Mouse (Mus musculus): ENCODE data around the gene Gnat1. TPM values are rescaled to one million over a fixed set of nuclear protein-coding genes. Genes with fewer than 3 reads are reported as not detected.

The Gnat1 gene
- total RNA-seq, 2 experiments from 2014 or later: 0.71 to 1.1 TPM

- no peak for DNase-seq (ENCODE audit: low spot score in 2 of 2)
Measured at GRCm38 (mm10) chr9:107646975-107647374, 32.5 kb downstream of the Gnat1 start.

DNA sequence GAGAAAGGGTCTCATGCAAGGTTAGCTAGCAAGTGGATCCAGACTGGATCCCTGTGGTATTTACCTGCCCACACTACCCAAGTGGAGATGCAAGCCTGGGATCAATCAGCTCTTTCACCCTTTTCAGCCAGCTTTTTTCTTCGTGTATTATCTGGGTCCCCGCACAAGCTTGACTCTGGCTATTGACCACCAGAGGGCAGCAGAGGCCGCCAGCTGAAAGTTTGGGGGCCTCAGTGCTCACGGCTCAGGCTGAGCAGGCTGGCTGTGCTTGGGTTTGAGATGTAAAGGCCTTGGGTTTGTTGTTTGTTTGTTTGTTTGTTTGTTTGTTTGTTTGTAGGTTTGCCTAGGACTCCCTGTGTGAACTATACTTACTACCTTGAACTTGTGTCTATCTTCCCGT, 33.9 kb downstream of the Gnat1 start:
- peak; percentile 84 to 90 for DNase-seq (ENCODE audit: low spot score in 2 of 2)

GRCm38 (mm10) chr9:107645153-107645510, 34.4 kb downstream of the Gnat1 start:
- DNase-seq (ENCODE audit: low spot score in 2 of 2): no peak

GRCm38 (mm10) chr9:107644495-107645152, 34.9 kb downstream of the Gnat1 start:
- DNase-seq (ENCODE audit: low spot score in 2 of 2): peak; percentile 93 to 96

DNA sequence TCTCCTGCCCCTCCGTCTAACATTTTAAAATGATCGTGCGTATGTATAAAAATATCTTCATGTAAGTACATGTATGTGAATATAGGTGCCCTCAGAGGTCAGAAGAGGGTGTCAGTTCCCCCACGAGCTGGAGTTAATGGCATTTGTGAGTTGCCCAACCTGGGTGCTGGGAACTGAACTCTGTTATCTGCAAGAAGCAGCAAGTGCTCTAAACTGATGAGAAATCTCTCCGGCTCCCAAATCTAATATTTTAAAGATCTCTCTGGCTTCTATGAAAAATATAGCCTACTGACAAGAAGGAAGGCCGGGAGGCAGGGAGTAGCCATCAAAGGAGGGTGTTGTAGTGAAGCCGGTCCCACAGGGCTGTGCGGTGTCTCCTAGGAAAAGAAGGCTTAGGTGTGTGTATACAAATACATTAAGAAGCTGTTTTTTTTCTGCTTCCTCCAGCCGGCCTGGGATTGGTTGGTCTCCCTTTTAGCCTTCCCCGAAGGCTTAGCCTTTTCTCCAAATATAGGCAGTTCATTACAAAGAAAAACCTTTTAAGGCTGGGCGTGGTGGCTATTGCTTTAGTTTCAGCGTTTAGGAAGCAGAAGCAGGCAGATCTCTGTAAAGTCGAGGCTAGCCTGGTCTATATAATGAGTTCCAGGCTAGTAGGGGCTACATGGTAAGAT, 35.8 kb downstream of the Gnat1 start:
- no peak for DNase-seq (ENCODE audit: low spot score in 2 of 2)

- DNase-seq (ENCODE audit: low spot score in 2 of 2): no peak
Measured at GRCm38 (mm10) chr9:107641666-107642065, 37.8 kb downstream of the Gnat1 start.

DNA sequence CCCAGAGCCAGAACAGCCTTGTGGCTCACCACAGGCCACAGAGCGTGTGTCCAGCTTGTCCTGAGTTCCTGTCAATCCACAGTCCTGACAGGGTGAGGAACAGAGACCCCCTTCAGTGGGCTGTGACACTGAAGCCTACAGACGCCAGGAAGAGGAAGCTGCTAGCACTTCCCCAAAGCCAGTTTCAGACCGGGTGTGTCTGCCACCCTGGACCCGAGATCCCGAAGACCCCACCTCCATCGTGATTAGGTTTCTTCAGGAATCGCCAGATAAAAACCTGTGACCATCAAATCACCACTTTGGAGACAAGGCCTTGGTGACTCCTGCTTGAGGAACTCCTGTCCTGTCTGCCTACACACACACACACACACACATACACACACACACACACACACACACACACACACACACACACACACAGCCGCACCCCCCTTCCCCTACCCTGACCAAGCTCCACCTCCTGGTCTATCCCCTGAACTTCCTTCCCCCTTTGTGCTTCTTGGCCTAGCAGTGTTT, 39.2 kb downstream of the Gnat1 start:
- no peak for DNase-seq (ENCODE audit: low spot score in 2 of 2)

DNA sequence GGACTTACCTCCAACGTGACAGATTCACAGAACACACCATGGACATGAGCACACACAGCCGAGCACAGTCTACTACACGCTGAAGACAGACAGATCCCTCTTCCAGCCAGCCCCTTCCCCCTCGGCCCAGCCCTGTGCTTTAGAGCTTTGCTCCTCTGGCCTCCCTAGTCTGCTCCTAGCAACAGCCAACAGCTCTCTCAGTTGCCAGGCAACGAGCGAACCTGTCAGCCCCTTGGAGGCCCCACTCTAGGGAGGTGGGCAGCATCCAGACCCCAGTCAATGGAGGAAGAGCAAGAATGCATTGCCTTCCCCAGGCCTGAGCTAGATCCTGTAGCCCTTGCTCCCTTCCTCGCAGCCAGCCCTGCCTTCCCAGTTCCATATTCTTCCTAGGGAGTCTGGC, 42.4 kb downstream of the Gnat1 start:
- no peak for DNase-seq (ENCODE audit: low spot score in 2 of 2)

- peak; percentile 90 to 93 for DNase-seq (ENCODE audit: low spot score in 2 of 2)
Measured at GRCm38 (mm10) chr9:107635279-107636028, 44.1 kb downstream of the Gnat1 start, which contains the start of gene Gnai2. Gnai2 (minus strand) TSS chr9:107635367.

DNA sequence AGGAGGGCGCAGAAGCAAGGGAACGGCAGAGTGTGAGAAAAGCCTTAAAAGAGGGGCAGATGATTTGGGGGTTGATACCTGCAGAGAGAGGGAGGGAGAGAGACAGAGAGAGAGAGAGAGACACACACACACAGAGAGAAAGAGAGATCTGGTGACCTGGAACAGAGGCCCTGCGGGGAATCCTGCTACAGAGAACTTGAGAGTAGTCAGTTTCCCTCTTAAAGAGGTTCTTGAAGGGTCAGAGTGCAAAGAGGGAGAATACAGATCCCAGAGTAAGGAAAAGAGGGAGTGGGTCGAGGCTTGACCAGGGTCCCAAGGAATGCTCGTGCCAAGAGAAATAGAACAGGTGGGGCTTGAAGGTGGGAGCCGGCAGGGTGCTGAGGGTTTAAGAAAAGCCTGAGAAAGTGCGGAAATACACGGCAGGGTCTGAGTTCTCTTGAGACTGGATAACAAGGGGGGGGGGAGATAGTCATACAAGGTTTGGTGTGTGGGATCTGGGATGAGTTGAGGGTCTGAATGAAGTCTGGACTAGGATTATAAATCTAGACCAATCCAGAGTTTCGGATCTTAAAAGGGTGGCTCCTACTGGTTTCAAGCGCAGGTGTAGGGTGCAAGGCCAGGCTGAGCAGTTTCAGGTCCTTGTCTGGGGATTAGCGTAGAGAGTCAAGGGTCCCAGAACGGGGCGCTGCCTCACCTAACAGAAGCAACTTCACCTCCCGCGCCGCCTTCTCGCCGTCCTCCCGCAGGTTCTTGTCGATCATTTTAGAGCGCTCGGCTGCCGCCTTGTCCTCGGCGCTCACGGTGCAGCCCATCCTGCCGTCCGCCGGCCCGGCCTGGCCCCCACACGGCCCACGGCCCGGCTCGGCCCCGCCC, 44.9 kb downstream of the Gnat1 start:
- DNase-seq (ENCODE audit: low spot score in 2 of 2): no peak

DNA sequence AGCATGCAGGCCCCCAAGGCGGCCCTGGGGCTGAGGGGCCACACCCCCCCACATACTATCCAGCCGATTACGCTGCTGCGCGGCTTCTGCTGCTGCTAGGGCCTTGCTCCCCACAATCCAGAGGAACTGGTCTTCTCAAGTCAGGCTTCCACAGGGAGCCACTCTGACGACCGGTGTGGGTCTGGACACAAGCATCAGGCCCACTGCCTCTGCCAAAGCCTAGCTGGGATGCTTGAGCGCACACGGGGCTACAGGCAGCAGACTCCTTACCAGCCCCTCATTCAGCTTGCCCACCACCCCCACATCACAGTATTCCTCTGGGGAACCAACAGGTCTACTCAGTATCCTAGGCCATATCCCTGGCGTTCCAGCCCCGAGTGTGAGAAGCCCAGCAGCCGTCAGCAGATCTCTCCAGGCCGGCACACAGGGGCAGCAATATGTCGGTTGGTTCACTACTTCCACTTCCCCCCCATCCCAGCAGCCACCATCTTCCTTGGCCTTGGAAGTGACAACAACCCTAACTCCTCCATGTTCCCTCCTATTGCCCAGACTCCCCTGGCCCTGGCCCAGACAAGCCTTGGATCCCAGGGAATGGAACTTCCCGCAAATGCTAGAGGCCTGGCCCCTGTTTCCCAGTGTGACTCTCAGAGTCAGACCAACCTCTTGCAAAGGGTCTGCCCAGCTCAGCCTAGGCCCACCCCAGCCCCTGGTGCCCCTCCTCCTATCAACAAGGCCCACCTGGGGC, 45.7 kb downstream of the Gnat1 start:
- peak; percentile 53 to 58 for DNase-seq (ENCODE audit: low spot score in 2 of 2)

GRCm38 (mm10) chr9:107633091-107633660, 46.3 kb downstream of the Gnat1 start:
- DNase-seq (ENCODE audit: low spot score in 2 of 2): peak; percentile 67 to 81

GRCm38 (mm10) chr9:107632478-107632877, 47.0 kb downstream of the Gnat1 start:
- DNase-seq (ENCODE audit: low spot score in 2 of 2): peak in 1 of 2 experiments; percentile 60

DNA sequence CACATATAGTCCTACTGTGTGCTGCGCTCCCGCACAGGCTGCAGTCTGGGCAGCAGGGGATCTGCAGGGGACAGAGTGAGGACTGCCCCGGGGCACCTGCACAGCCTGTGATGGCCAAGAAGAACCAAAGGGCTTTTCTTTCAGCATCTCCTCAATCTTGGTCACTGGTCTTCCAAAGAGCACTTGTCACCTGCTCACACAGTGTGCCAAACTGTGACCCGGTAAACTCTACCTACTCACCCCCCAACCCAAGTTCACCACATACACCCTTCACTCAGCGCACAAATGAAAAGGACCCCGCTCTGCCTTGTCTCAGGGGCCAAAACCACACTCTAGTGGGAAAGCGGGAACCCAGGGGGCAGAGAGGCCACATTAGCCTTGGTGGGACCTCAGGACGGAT, 47.7 kb downstream of the Gnat1 start:
- no peak for DNase-seq (ENCODE audit: low spot score in 2 of 2)

DNA sequence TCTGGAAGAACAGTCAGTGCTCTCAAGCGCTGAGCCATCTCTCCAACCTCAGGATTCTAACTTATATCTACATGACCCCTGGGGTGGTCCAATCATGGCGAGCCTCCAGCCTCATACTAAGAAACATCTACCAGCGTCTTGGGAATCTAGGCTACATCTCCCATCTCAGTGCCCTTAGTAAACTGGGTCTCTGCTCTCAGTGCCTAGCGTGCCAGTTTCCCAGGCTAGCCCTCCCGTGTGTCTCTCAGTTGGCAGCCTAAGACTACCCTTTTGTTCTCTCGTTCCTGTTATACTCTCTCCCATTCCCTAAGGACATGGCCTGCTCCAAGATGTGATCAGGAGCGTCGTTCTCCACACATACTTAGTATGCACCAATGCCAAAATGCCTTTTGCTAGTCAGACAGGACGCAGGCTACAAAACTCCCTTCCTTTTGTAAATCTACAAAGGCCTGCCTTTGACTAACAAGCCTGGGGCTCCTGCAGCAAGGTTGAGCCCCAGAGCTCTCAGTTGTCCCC, 48.1 kb downstream of the Gnat1 start:
- DNase-seq (ENCODE audit: low spot score in 2 of 2): no peak

- DNase-seq (ENCODE audit: low spot score in 2 of 2): peak; percentile 65 to 80
Measured at GRCm38 (mm10) chr9:107630576-107630975, 48.9 kb downstream of the Gnat1 start.

DNA sequence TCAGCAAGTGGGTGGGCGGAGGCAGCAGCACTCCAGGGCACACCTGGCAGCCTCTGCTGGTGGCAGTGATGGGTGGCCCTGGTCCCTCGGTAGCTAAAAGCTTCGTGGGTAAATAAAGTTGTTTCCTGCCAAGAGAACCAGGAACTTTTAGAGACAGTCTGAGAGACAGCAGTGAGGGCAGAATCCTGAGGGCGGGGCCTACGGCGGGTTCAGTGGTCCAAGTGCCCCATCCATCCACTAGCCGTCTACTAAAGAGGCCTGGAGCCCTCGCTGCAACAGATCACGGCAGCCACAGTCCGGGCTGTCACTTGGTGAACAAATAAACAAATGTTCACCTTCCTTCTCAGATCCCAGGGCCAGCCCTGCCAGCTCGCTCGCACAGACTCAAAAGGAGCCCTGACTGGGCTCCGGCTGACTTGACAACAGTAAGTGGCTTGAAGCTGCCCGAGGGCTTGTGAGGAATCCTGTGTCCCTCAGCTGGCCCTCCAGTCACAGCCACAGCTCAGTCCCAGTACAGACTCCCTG, 49.5 kb downstream of the Gnat1 start:
- DNase-seq (ENCODE audit: low spot score in 2 of 2): peak in 1 of 2 experiments; percentile 56

- no peak for DNase-seq (ENCODE audit: low spot score in 2 of 2)
Measured at GRCm38 (mm10) chr9:107629411-107629730, 50.1 kb downstream of the Gnat1 start.

- peak in 1 of 2 experiments; percentile 34 for DNase-seq (ENCODE audit: low spot score in 2 of 2)
Measured at GRCm38 (mm10) chr9:107628721-107629410, 50.6 kb downstream of the Gnat1 start.
